Mouse (Mus musculus) ES-Bruce4 (cell line): ENCODE results near the gene Extl1.

Experiments used
- CTCF ChIP-seq: IDR thresholded peaks from one replicate; pipeline ENCODE4 v1.8.1; 2011; ENCODE audit warnings: low read depth, low read length
- POLR2A ChIP-seq: IDR thresholded peaks from one replicate; pipeline ENCODE4 v1.8.1; 2011; ENCODE audit warnings: low read length; ENCODE audit not compliant: insufficient read depth

GRCm38 (mm10) chr4:134417111-134417510 is 33.5 kb upstream of the Extl1 start:
- TF ChIP-seq POLR2A, result no peak
- no peak for TF ChIP-seq CTCF
